Mouse (Mus musculus) stomach, postnatal 0 days (tissue): ENCODE measurements at regions not wholly inside any gene's neighbourhood (a gene's known extent, or its start where the extent isn't known, plus 50 kb on each side); places are given as distances from the start of the nearest gene placed in this dataset.

ENCODE experiments used
- ATAC-seq: fragments of 200-750 bp; cut with Nextera tagmentation; 2 replicates; pipeline ENCODE4 v1.8.0; 2017; ENCODE audit not compliant: low FRiP score, low TSS enrichment
- DNase-seq: peaks from one replicate; pipeline ENCODE4 v3.0.0-alpha.2; 2016; ENCODE audit warnings: low spot score
- H3K27ac ChIP-seq: fragments of 300-500 bp; sonication (generic); replicated peaks from 2 replicates; pipeline ENCODE4 v1.5.1; 2014; ENCODE audit warnings: mild to moderate bottlenecking, control low read depth
- H3K27me3 ChIP-seq: fragments of 300-500 bp; sonication (generic); 2 replicates; pipeline ENCODE4 v1.6.1; 2014; ENCODE audit warnings: low read length; ENCODE audit not compliant: control insufficient read depth, insufficient read depth
- H3K36me3 ChIP-seq: fragments of 300-500 bp; sonication (generic); 2 replicates; pipeline ENCODE4 v1.6.1; 2014; ENCODE audit warnings: low read length, mixed read lengths; ENCODE audit not compliant: control insufficient read depth, insufficient read depth
- H3K4me1 ChIP-seq: fragments of 300-500 bp; sonication (generic); replicated peaks from 2 replicates; pipeline ENCODE4 v1.6.1; 2014; ENCODE audit warnings: antibody characterized with exemption; ENCODE audit not compliant: control insufficient read depth, insufficient read depth
- H3K4me2 ChIP-seq: fragments of 300-500 bp; sonication (generic); replicated peaks from 2 replicates; pipeline ENCODE4 v1.6.1; 2014; ENCODE audit warnings: low read depth, mild to moderate bottlenecking, control low read depth, moderate library complexity
- H3K4me3 ChIP-seq: fragments of 300-500 bp; sonication (generic); 2 replicates; pipeline ENCODE4 v1.5.1; 2014; ENCODE audit warnings: low read depth, low read length, control low read depth
- H3K9ac ChIP-seq: fragments of 300-500 bp; sonication (generic); 2 replicates; pipeline ENCODE4 v1.6.1; 2014; ENCODE audit warnings: mild to moderate bottlenecking, low read length, control low read depth, mixed read lengths
- H3K9me3 ChIP-seq: fragments of 300-500 bp; sonication (generic); 2 replicates; pipeline ENCODE4 v1.6.1; 2016; ENCODE audit warnings: low read length; ENCODE audit not compliant: control insufficient read depth
- CTCF ChIP-seq: IDR thresholded peaks from 2 replicates; pipeline ENCODE4 v1.5.1; 2016; ENCODE audit warnings: antibody characterized with exemption, low read depth, mild to moderate bottlenecking, moderate library complexity
- EP300 ChIP-seq: optimal IDR thresholded peaks from 2 replicates; pipeline ENCODE3; 2016; ENCODE audit warnings: antibody characterized with exemption
- WGBS: fragments of 180-500 bp; shearing (Covaris S2); extraction: QIAGEN DNeasy Blood & Tissue Kit; methylation state at CpG from one replicate; pipeline ENCODE4 v1.1.7; 2014; 5-methylcytosine and 5-hydroxymethylcytosine counted together

DNA sequence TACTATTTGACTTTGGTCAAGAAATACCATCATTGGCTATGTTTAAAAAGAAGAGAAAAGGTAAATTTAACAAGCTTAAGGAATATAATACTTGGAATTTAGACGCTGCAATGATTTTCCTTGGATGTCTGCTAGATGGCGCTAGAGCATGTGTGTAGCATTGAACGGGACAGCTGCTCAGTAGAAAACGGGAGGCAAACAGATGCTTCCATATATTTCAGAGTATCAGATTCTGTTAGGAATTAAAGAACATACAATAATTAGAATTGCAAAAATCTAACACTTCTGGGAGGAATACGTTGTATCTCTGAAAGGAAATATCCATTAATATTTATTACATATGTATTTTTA lies 487.3 kb upstream of the Adam24 start:
- H3K9ac ChIP-seq = no peak overlapping the region
- H3K4me1 ChIP-seq = no peaks in the 10 kb centered on the region
- TF ChIP-seq EP300 (no peak), CTCF (peak; percentile 87)
- no peaks in the 10 kb centered on the region for H3K27me3 ChIP-seq
- WGBS = 1% methylated on average over 5 of the region's 5 CpGs
- H3K36me3 ChIP-seq = no peaks in the 10 kb centered on the region
- no peak overlapping the region for H3K27ac ChIP-seq
- no peak overlapping the region for H3K4me3 ChIP-seq
- no peak for ATAC-seq
- no peak overlapping the region for H3K4me2 ChIP-seq
- no peaks in the 10 kb centered on the region for H3K9me3 ChIP-seq
- no peak for DNase-seq

DNA sequence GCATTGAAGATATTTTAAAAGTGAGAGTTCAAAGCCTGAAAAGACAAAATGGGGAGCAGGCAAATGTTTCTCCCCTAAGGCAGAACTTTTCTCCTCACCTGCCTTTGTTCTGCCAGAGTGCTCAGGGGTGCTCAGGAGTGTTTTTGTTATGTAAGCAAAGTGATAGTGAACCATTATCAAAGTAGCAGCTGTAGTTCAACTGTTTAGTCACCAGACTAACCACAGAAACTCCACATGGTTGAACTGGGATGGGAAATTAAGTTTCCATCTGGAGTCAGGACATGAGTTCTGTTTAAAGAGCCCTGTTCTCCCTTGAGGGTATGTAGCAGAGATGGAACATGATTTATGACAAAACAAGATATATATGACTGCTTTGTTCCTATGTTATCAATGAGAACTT lies 482.6 kb upstream of the Adam24 start:
- Histone ChIP-seq H3K4me2 (no peak overlapping the region), H3K27me3 (no peaks in the 10 kb centered on the region), H3K36me3 (no peaks in the 10 kb centered on the region), H3K27ac (no peak overlapping the region), H3K4me1 (no peaks in the 10 kb centered on the region), H3K9ac (no peak overlapping the region), H3K9me3 (no peaks in the 10 kb centered on the region), H3K4me3 (no peak overlapping the region)
- no peak for TF ChIP-seq CTCF
- no peak for TF ChIP-seq EP300
- ATAC-seq = no peak
- DNase-seq = no peak

DNA sequence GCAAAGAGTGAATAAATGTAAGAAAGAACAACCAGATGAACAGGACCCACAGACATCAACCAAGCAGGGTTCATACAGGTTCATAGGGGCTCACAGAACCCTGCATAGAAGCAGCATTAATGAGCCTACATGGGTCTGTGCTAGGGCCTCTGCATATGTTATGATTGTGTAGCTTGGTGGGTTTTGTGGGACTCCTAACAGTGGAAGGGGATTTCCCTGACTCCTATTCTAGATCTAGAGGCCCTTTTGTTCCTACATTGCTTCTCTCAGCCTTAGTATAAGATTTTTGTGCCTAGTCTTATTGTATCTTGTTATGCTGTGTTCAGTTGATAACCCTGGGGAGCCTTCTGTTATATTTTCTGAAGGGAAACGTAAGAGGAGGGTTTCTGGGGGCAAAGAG lies 481.7 kb upstream of the Adam24 start:
- H3K4me3 ChIP-seq = no peak overlapping the region
- H3K4me2 ChIP-seq = no peak overlapping the region
- no peak overlapping the region for H3K9ac ChIP-seq
- H3K27ac ChIP-seq = no peak overlapping the region
- ATAC-seq = no peak
- TF ChIP-seq EP300 = no peak
- TF ChIP-seq CTCF = no peak
- no peaks in the 10 kb centered on the region for H3K36me3 ChIP-seq
- no peaks in the 10 kb centered on the region for H3K4me1 ChIP-seq
- no peak for DNase-seq
- H3K27me3 ChIP-seq = no peaks in the 10 kb centered on the region
- no peaks in the 10 kb centered on the region for H3K9me3 ChIP-seq
- WGBS = 52% methylated on average over 1 of the region's 1 CpGs

DNA sequence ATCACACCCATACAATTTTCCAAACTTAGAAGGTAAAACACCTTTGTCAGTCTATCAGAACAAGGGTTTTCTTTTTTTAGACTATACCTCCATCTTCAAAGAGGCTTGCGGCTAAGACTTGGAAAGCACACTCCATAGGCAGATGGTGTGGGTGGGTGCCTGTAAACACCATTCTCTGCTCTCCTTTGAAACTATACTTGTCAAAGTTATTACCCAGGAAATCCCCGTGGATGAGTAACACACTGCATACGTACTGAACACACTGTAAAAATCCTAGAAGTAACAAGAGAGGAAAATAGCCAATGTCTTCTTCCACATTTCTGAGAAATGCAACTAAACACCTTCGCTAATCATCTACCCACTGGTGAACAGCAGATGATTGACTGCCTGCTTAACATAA lies 464.0 kb upstream of the Adam24 start:
- Histone ChIP-seq H3K36me3 (no peaks in the 10 kb centered on the region), H3K4me2 (no peak overlapping the region), H3K9ac (no peak overlapping the region), H3K4me1 (no peaks in the 10 kb centered on the region), H3K9me3 (no peaks in the 10 kb centered on the region), H3K27ac (no peak overlapping the region), H3K27me3 (no peaks in the 10 kb centered on the region), H3K4me3 (no peak overlapping the region)
- DNase-seq = no peak
- ATAC-seq = no peak
- WGBS = 76% methylated on average over 4 of the region's 4 CpGs
- TF ChIP-seq EP300 = no peak
- TF ChIP-seq CTCF = no peak

DNA sequence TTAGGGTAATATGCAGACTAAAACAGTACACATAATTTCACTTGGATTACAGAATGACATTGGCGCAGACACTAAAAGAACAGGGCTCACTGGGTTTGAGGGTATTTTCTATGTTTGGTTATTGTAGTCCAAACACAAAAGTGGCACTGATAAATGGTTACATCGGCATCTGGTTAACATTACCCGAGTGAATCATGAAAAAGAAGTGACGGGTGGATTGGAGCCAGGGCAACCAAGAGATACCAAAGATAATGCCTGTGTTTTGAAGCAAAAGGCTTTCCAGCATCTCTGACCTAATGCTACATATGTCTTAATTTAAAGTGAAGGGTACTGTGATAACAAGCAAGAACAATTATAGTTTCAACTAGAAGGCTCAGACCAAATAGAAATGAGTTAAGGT lies 451.4 kb upstream of the Adam24 start:
- 22% methylated on average over 4 of the region's 4 CpGs for WGBS
- H3K4me1 ChIP-seq = no peaks in the 10 kb centered on the region
- ATAC-seq (no peak), DNase-seq (no peak)
- no peaks in the 10 kb centered on the region for H3K27me3 ChIP-seq
- no peak overlapping the region for H3K4me3 ChIP-seq
- H3K27ac ChIP-seq = no peak overlapping the region
- TF ChIP-seq CTCF = no peak
- TF ChIP-seq EP300 = no peak
- no peak overlapping the region for H3K9ac ChIP-seq
- no peaks in the 10 kb centered on the region for H3K9me3 ChIP-seq
- no peak overlapping the region for H3K4me2 ChIP-seq
- no peaks in the 10 kb centered on the region for H3K36me3 ChIP-seq

DNA sequence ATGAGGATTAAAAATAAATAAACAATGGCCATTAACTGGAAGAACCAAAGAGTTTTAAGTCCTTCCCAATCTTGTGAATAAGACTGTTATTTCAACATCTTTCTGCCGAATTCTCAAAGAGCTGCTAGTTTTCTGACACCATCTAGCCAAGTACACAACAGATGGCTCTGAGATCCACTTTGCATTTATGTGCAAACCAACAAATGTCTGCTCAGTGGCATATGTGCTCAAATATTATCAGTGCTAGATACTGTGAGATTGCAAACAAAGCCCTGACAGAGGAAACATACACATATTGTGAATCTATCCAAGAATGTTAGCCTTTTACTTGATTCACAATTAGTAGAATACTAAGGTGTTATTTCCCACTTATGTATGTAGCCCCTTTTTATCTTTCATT lies 447.6 kb upstream of the Adam24 start:
- TF ChIP-seq CTCF (no peak), EP300 (no peak)
- ATAC-seq (no peak), DNase-seq (no peak)
- no peaks in the 10 kb centered on the region for H3K9me3 ChIP-seq
- H3K27me3 ChIP-seq = no peaks in the 10 kb centered on the region
- 50% methylated on average over 1 of the region's 1 CpGs for WGBS
- no peaks in the 10 kb centered on the region for H3K4me1 ChIP-seq
- H3K4me2 ChIP-seq = no peak overlapping the region
- no peak overlapping the region for H3K27ac ChIP-seq
- H3K4me3 ChIP-seq = no peak overlapping the region
- H3K9ac ChIP-seq = no peak overlapping the region
- H3K36me3 ChIP-seq = no peaks in the 10 kb centered on the region
